Mouse (Mus musculus) heart, embryonic 14.5 days (tissue): ENCODE results near the gene Adcy9. TPM values are rescaled to one million over a fixed set of nuclear protein-coding genes. Genes with fewer than 3 reads are reported as not detected.
A peak's percentile ranks its signal among the peaks of the same experiment; 100 is the strongest.

Experiments
- ATAC-seq: fragments of 200-750 bp; cut with Nextera tagmentation; 2 replicates; pipeline ENCODE4 v1.8.0; 2017; ENCODE audit warnings: low read depth, moderate TSS enrichment; ENCODE audit not compliant: insufficient number of reproducible peaks, insufficient read depth, low FRiP score
- H3K27ac ChIP-seq, 2 experiments: fragments of 200-500 bp in 1 of 2; fragments of 300-500 bp in 1 of 2; sonication (generic) in 1 of 2; replicated peaks in 1 of 2; 2 replicates each; pipeline ENCODE4 v1.5.1; 2012 to 2014; ENCODE audit warnings: low read depth in 2 of 2, low read length in 2 of 2, control low read depth in 1 of 2, mild to moderate bottlenecking in 1 of 2, mixed read lengths in 1 of 2; ENCODE audit not compliant: control insufficient read depth in 1 of 2, insufficient read depth in 1 of 2
- H3K27me3 ChIP-seq: fragments of 300-500 bp; sonication (generic); 2 replicates; pipeline ENCODE4 v1.6.1; 2014; ENCODE audit warnings: mild to moderate bottlenecking, low read length, control low read depth; ENCODE audit not compliant: control insufficient read depth, insufficient read depth
- H3K36me3 ChIP-seq: fragments of 300-500 bp; sonication (generic); 2 replicates; pipeline ENCODE4 v1.6.1; 2014; ENCODE audit warnings: mild to moderate bottlenecking, control low read depth, low read length, mixed read lengths; ENCODE audit not compliant: control insufficient read depth, insufficient read depth
- H3K4me1 ChIP-seq, 2 experiments: fragments of 200-500 bp in 1 of 2; fragments of 300-500 bp in 1 of 2; sonication (generic) in 1 of 2; 2 replicates each; pipeline ENCODE4 v1.6.1; 2012 to 2014; ENCODE audit warnings: low read length in 2 of 2, control low read depth in 1 of 2, mixed read lengths in 1 of 2; ENCODE audit not compliant: control insufficient read depth in 2 of 2, insufficient read depth in 2 of 2
- H3K4me2 ChIP-seq: fragments of 300-500 bp; sonication (generic); 2 replicates; pipeline ENCODE4 v1.6.1; 2014; ENCODE audit warnings: mild to moderate bottlenecking, low read length
- H3K4me3 ChIP-seq, 2 experiments: fragments of 200-500 bp in 1 of 2; fragments of 300-500 bp in 1 of 2; sonication (generic) in 1 of 2; 2 replicates each; pipeline ENCODE4 v1.5.1; 2012 to 2014; ENCODE audit warnings: low read length in 2 of 2, mild to moderate bottlenecking in 2 of 2, control low read depth in 1 of 2, low read depth in 1 of 2, moderate library complexity in 1 of 2; ENCODE audit not compliant: control insufficient read depth in 1 of 2, insufficient read depth in 1 of 2
- H3K9ac ChIP-seq: fragments of 300-500 bp; sonication (generic); 2 replicates; pipeline ENCODE4 v1.6.1; 2014; ENCODE audit warnings: mild to moderate bottlenecking, low read length
- H3K9me3 ChIP-seq: fragments of 300-500 bp; sonication (generic); 2 replicates; pipeline ENCODE4 v1.6.1; 2016; ENCODE audit warnings: low read length, control low read depth; ENCODE audit not compliant: control insufficient read depth
- WGBS: fragments of 180-500 bp; shearing (Covaris S2); extraction: QIAGEN DNeasy Blood & Tissue Kit; methylation state at CpG from one replicate; pipeline ENCODE4 v1.1.7; 2014; 5-methylcytosine and 5-hydroxymethylcytosine counted together
- polyA plus RNA-seq: library from polyadenylated mRNA; unstranded; fragments of >200 nt; fragmentation: Nextera tagmentation; extraction: Ambion mirVana; gene quantifications from 2 replicates; pipeline ENCODE4 v1.2.1, GENCODE M21; 2014

Adcy9 gene
- polyA plus RNA-seq, 1 experiment from 2014 or later: 1.8 TPM

DNA sequence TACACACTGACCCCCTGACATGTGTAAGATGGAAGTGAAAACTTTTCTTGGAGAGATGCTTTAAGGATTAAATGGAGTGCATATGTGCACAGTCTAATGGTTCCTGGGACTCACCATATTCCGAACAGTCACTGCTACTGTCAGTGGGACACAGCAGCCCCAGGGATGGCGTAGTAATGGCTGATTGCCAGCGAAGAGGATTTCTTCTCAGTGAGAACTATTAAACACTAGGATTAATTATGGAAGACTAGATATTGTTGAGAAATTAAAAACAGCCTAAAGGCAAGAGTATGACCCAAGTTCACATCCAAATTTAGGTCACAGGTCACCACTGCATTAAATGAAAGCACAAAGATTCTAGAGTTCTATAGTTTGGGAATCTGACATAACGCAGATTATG, 105.4 kb downstream of the Adcy9 start:
- Histone ChIP-seq H3K36me3 (no peaks in the 10 kb centered on the region), H3K9me3 (no peaks in the 10 kb centered on the region), H3K4me2 (no peak overlapping the region), H3K4me3 (no peak overlapping the region), H3K9ac (no peak overlapping the region), H3K27me3 (no peaks in the 10 kb centered on the region), H3K27ac (no peak overlapping the region), H3K4me1 (no peaks in the 10 kb centered on the region)
- 81% methylated on average over 4 of the region's 4 CpGs for WGBS
- ATAC-seq: no peak

DNA sequence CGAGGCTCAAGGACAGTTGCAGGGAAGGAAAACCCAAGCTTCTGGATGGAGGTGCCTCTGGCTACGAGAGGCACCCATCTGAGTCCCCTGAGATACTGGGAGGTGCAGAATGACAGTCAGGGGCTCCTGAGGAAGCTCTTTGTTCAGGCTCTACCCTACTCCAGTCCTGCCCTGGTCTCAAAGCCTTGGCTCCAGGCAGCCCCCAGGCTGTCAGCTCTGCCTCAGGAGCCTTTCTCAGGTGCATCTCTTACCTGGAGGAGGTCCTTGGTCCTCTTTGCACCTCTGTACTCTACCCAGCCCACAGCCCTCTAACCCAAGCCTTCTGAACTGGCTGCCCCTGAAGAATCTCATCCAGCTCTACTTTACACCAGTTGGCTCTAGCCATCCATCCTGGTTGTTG, 108.3 kb downstream of the Adcy9 start:
- Histone ChIP-seq H3K4me1 (no peaks in the 10 kb centered on the region), H3K36me3 (no peaks in the 10 kb centered on the region), H3K4me3 (no peak overlapping the region), H3K27me3 (no peaks in the 10 kb centered on the region), H3K9ac (no peak overlapping the region), H3K4me2 (no peak overlapping the region), H3K27ac (no peak overlapping the region), H3K9me3 (no peaks in the 10 kb centered on the region)
- ATAC-seq: 0 out of 2 replicates have a peak, but pooled peaks have one; percentile 42
- 46% methylated on average over 2 of the region's 2 CpGs for WGBS

GRCm38 (mm10) chr16:4311608-4312007, 108.7 kb downstream of the Adcy9 start:
- H3K9ac ChIP-seq: no peak overlapping the region

DNA sequence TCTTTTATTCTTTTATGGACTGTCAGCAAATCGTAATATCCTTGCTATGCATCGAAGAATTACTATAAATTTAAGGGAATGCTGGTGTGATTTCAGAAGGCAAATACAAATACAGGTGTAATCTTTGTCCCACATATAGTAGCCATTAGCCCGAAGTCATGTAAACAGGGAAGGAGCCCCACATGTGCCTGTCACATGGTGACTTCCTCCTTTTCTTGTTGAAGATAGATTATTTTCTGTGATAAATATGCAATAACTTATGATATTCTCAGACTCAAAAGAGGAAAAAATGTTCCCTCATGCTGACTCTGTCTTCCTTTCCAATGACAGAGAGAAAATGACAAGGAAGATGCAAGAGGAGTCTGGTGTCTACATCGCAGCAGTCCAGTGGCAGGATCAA, 112.5 kb downstream of the Adcy9 start:
- Histone ChIP-seq H3K27ac (no peak overlapping the region), H3K36me3 (0 out of 2 replicates have a peak, but pooled peaks cover 3% of the 10 kb centered on the region), H3K4me3 (no peak overlapping the region), H3K27me3 (no peaks in the 10 kb centered on the region), H3K4me2 (no peak overlapping the region), H3K9me3 (no peaks in the 10 kb centered on the region), H3K4me1 (no peaks in the 10 kb centered on the region), H3K9ac (no peak overlapping the region)
- 79% methylated on average over 4 of the region's 4 CpGs for WGBS
- no peak for ATAC-seq

More at GRCm38 (mm10) chr16:4311608-4312007, 108.7 kb downstream of the Adcy9 start:
- no peak overlapping the region for H3K4me3 ChIP-seq
- no peaks in the 10 kb centered on the region for H3K27me3 ChIP-seq
- no peak for ATAC-seq
- no peak overlapping the region for H3K4me2 ChIP-seq
- H3K9me3 ChIP-seq: no peaks in the 10 kb centered on the region
- no peaks in the 10 kb centered on the region for H3K4me1 ChIP-seq
- 30% methylated on average over 2 of the region's 2 CpGs for WGBS
- H3K27ac ChIP-seq: no peak overlapping the region
- no peaks in the 10 kb centered on the region for H3K36me3 ChIP-seq

DNA sequence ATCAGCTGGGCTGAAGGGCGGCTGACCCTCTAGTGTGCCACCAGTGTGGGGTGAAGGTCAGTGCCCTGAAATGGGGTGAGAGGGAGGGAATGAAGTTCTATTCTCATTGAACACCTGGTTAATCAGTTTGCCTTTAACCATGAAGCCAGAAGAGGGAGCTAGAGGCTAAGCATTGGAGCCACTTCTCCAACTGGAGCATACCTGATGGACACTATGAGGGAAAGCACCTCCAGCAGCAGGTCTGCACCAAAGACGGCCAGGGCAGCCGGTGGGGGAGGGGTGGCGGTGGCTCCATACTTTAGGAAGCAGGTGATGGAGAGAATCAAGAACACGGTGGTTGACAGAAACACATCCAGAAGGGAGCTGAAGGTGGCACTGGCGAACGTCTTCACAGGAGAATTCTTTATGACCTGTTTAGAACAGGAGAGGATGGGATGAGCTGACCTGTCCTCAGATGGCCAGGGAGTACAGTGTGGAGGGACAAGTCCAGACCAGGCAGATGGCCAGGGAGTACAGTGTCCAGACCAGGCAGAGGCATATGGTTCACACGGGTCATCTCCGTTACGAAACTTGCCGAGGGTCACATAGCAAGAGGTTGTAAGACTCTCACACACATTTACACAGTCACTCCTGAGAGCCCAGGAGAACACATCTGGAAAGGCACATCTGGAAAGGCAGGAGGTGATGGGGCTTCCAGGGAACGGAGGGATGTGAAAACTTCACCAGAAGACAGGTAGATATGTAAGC, 115.9 kb downstream of the Adcy9 start:
- 65% methylated on average over 12 of the region's 12 CpGs for WGBS
- no peak overlapping the region for H3K4me3 ChIP-seq
- H3K27ac ChIP-seq: no peak overlapping the region
- H3K9ac ChIP-seq: no peak overlapping the region
- no peak for ATAC-seq
- H3K36me3 ChIP-seq: 0 out of 2 replicates have a peak, but pooled peaks cover 3% of the 10 kb centered on the region
- no peaks in the 10 kb centered on the region; a peak in 1 of 4 replicates for H3K4me1 ChIP-seq
- no peak overlapping the region for H3K4me2 ChIP-seq
- no peaks in the 10 kb centered on the region for H3K9me3 ChIP-seq
- H3K27me3 ChIP-seq: no peaks in the 10 kb centered on the region

GRCm38 (mm10) chr16:4303554-4303953, 116.7 kb downstream of the Adcy9 start:
- Histone ChIP-seq H3K4me3 (no peak overlapping the region), H3K9ac (no peak overlapping the region), H3K36me3 (0 out of 2 replicates have a peak, but pooled peaks cover 3% of the 10 kb centered on the region), H3K27ac (no peak overlapping the region), H3K9me3 (no peaks in the 10 kb centered on the region), H3K27me3 (no peaks in the 10 kb centered on the region), H3K4me2 (no peak overlapping the region), H3K4me1 (no peaks in the 10 kb centered on the region; a peak in 1 of 4 replicates)
- 70% methylated on average over 5 of the region's 5 CpGs for WGBS
- no peak for ATAC-seq

DNA sequence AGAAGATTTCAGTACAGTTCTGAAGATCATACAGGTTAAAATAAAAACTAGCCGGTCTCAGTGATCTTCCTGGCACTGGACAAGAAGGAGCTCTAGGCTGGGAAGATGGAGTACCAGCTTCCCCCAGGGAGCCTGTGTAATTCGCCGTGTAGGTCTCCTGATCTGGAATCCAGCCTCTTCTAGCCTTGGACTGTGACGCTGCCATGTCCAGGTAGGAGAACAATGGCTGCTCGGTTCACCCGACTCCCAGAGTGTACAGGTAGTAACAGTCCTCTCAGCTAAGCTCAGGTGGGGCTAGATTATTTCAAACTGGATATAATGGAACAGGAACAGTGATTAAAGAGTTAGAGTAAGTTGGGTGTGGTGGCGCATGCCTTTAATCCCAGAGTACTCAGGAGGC, 120.0 kb downstream of the Adcy9 start:
- Histone ChIP-seq H3K4me2 (no peak overlapping the region), H3K36me3 (no peaks in the 10 kb centered on the region), H3K9ac (no peak overlapping the region), H3K4me1 (no peaks in the 10 kb centered on the region; a peak in 1 of 4 replicates), H3K4me3 (no peak overlapping the region), H3K27me3 (no peaks in the 10 kb centered on the region), H3K27ac (no peak overlapping the region), H3K9me3 (no peaks in the 10 kb centered on the region)
- 85% methylated on average over 7 of the region's 7 CpGs for WGBS
- ATAC-seq: no peak

DNA sequence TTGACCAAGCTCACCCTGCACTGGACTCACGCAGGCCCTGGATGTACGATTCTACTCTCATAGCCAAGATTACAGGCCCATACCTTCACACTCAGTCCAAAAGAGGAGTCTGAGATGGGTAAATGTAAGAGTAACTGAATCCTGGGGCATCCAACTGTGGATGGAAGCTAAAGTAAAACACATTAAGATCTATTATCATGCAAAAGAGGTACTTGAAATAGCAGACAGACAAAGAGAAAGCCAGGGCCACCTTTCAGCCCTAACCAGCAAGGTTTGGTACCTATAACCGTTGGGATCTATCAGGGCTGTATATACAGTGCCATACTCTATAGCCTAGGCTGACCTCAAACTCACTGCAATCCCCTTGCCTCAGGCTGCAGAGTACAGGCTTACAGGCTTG, 127.0 kb downstream of the Adcy9 start:
- Histone ChIP-seq H3K27me3 (no peaks in the 10 kb centered on the region), H3K4me1 (no peaks in the 10 kb centered on the region), H3K36me3 (no peaks in the 10 kb centered on the region), H3K9ac (no peak overlapping the region), H3K4me3 (no peak overlapping the region), H3K9me3 (no peaks in the 10 kb centered on the region), H3K27ac (no peak overlapping the region), H3K4me2 (no peak overlapping the region)
- ATAC-seq: no peak
- 93% methylated on average over 3 of the region's 3 CpGs for WGBS
